Mouse (Mus musculus): ENCODE measurements around the gene OR5BS1P.

DNA sequence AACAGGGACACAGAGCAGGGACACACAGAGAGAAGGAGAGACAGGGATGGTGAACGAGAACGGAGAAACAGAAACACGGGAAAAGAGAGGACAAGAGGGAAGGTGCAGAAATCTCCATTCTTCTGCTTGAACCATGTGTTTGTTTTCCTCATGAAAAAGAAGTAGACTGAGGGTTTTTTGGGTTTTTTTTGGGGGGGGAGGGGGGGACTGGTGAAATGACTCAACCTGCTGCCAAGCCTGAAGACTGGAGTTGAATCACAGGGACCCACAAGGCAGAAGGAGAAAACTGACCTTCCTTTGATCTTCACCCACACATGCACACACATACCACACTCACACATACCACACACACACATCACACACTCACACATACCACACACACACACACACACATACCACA, 33.6 kb downstream of the OR5BS1P start:
- no peak for TF ChIP-seq EP300 (optimal IDR thresholded peaks at IDR 0.05)
- no peak for TF ChIP-seq CTCF (IDR thresholded peaks at IDR 0.05; ENCODE audit: low read depth)

Data from stomach, postnatal 0 days (tissue).